Mouse (Mus musculus) embryonic fibroblast, embryonic 13.5 days (primary cell): Measurements from ENCODE around the gene Abcg4. TPM values are rescaled to one million over a fixed set of nuclear protein-coding genes. Genes with fewer than 3 reads are reported as not detected.
A peak's percentile ranks its signal among the peaks of the same experiment; 100 is the strongest.
"Not testable (repeated sequence)": the region's sequence is repeated elsewhere in the genome, so short reads cannot be mapped to it uniquely, and the experiment has no call there.

Source experiments
- H3K27ac ChIP-seq: 2 replicates; pipeline ENCODE4 v1.5.1; 2012; ENCODE audit warnings: low read length, control low read depth, inconsistent platforms; ENCODE audit not compliant: insufficient read depth
- H3K4me1 ChIP-seq: 2 replicates; pipeline ENCODE4 v1.6.1; 2011; ENCODE audit warnings: low read length; ENCODE audit not compliant: control insufficient read depth, insufficient read depth
- H3K4me3 ChIP-seq: 2 replicates; pipeline ENCODE4 v1.5.1; 2011; ENCODE audit warnings: mild to moderate bottlenecking, control low read depth, low read length; ENCODE audit not compliant: insufficient read depth
- CTCF ChIP-seq: IDR thresholded peaks from 2 replicates; pipeline ENCODE4 v1.5.1; 2011; ENCODE audit warnings: mild to moderate bottlenecking, control low read depth, low read length, moderate library complexity, borderline replicate concordance; ENCODE audit not compliant: insufficient read depth
- POLR2A ChIP-seq: IDR thresholded peaks from 2 replicates; pipeline ENCODE4 v1.6.1; 2011; ENCODE audit warnings: low read depth, mild to moderate bottlenecking, control low read depth, low read length, moderate library complexity
- polyA plus RNA-seq: library from polyadenylated mRNA; stranded (reverse); fragments of >200 nt; gene quantifications from 2 replicates; pipeline ENCODE4 v1.2.4, GENCODE M21; 2011; ENCODE audit warnings: low read depth; ENCODE audit not compliant: missing spikeins, insufficient read length

Abcg4 gene
- 1.0 and 1.6 TPM in 2 replicates for polyA plus RNA-seq

DNA sequence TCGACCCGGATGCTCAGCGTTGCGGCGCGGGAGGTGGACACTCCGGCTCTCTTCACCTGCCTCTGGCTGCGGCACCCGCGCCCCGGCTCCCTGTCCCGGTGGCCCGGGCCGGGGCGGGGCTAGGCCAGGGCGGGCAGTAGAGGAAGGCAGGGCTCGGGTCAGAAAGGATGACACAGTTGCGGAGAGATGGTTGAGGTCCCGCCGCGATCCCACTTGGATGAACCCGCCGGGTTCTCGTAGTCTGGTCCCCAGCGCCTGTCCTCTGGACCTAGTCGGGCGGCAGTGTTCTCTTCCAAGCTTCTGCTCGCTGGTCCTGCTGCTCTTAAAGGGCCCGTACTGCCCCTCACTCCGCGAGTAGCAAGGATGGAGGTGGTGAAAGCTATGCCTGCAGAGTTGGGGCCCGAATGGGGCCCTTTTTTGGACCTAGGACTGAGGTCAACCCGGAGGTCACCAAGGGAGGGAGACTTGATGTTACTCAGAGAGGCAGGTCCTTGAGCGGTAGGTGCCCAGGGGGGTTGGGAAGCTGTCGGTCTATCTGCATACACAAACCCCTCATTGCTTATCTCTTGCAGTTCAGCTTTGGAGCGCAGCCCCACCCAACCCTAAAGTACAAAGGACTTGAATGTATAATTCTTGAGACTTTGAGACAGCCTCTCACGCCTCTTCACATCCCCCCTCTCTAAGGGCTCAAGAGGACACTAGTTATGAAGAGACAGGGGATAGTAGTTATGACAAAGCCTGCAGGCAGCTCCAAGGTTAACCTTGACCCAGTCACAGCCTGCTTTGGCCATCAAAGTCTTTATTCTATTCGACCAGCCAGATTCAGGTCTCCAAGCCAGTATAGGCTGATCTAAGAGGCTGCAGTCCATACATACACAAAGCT is at the start of gene Abcg4:
TSS of gene Abcg4 (minus strand) at position 540 of the 883 bp plus-strand sequence.
- peak within 1 kb of the TSS; percentile 13 for H3K4me3 ChIP-seq
- no peaks in the 10 kb centered on the region for H3K4me1 ChIP-seq
- no peak within 1 kb of the TSS for H3K27ac ChIP-seq
- TF ChIP-seq POLR2A, result no peak
- TF ChIP-seq CTCF, result no peak

DNA sequence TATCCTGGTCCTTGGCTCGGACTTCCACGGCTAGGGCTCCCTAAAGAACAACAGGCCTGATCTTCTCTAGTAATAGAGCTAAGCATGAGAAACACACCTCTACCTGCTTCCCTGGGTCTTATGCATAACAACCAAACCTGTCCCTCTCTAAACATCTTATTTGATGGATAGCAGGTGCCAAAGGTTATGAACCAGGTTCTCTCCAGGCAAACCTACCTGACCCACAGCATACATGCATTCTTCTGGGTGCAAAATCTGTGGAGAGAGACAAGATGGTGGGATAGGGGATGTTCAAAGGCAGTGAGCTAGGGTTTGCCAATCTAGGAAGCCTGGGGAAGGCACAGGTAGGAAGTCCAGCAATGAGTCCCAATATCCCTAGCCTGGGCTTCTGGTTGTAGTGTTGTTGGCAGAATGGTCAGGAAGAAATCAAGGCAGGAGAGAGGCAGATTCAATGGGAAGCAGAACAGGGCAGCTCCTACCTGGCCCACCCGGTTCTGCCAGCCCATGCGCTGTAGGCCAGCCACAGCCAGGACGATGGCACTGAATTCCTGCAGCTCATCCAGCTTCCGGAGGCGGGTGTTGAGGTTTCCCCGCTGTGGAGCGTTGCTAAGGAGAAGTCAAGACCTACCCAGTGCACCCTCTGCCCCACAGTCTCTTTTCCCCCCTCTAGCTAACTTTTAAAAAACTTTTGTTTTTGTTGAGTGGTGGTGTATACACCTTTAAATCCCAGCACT is 49.2 kb upstream of the Abcg4 start:
- Histone ChIP-seq H3K27ac (no peak overlapping the region), H3K4me1 (peaks cover 4% of the 10 kb centered on the region), H3K4me3 (peak overlapping the region; percentile 50; the same call in 1 of the 2 replicates)
- TF ChIP-seq POLR2A (no peak; the same call in none of the 2 replicates), CTCF (no peak)

DNA sequence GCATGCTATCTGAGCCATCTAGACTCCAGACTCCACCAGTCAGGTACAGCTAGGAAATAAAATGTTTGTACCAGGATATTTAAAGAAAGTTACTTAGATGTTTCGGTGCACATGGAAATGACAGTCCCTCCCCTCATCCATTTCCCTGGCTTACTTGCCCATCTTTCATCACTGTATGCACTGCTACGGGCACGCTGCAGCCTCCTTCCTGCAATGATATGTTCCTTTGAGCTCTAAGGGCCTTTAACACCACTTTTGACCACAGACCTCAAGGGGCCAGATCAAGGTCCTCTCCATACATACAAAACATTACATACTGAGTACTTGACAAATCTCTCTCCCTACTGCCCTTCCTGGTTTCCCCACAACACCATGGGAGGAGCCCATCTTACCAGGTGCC is 48.5 kb upstream of the Abcg4 start:
- no peak for TF ChIP-seq CTCF
- TF ChIP-seq POLR2A, result no peak; the same call in 1 of the 2 replicates
- Histone ChIP-seq H3K4me1 (no peaks in the 10 kb centered on the region; the same call in 1 of the 2 replicates), H3K4me3 (peak overlapping the region; percentile 50), H3K27ac (no peak overlapping the region)

DNA sequence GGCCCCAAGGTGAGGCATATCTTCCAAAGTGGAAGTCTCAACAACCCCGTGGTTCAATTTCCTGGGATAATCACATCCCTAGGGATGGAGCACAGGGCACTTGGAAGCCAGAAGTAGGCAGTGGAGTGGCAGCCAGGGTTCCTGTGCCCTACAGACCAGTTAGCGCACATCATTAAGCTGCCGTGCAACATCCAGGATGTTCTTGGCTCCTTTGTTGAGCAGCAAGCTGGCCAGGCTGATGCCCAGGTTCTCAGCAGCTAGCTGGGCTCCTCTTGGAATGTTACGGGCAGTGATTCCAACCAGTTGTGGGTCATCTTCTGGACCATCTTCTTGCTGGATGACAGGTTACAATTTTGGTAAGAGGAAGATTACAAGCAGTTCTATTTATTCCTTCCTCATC is 48.1 kb upstream of the Abcg4 start:
- H3K4me1 ChIP-seq, H3K27ac ChIP-seq: not testable (repeated sequence)
- peak overlapping the region; percentile 50 for H3K4me3 ChIP-seq
- peak; percentile 18; the same call in 1 of the 2 replicates for TF ChIP-seq POLR2A

DNA sequence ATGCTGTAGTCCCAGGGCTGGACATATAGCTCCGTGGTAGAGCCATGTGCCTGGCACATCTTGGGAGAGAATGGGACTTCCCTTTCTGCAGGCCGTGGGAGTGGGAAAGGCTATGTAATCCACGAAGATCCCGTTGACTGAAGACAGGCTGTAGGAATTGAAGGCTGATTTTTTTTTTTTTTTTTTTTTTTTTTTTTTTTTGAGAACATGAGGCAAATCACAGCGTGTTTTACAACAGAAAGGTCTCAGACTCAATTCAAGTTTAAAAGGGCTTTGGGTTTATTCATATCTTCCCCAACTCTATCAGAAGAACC is 47.6 kb upstream of the Abcg4 start:
- TF ChIP-seq CTCF, result no peak
- TF ChIP-seq POLR2A, result no peak
- Histone ChIP-seq H3K4me3 (peak overlapping the region; percentile 69), H3K27ac (peak overlapping the region; percentile 41), H3K4me1 (no peaks in the 10 kb centered on the region; the same call in 1 of the 2 replicates)

DNA sequence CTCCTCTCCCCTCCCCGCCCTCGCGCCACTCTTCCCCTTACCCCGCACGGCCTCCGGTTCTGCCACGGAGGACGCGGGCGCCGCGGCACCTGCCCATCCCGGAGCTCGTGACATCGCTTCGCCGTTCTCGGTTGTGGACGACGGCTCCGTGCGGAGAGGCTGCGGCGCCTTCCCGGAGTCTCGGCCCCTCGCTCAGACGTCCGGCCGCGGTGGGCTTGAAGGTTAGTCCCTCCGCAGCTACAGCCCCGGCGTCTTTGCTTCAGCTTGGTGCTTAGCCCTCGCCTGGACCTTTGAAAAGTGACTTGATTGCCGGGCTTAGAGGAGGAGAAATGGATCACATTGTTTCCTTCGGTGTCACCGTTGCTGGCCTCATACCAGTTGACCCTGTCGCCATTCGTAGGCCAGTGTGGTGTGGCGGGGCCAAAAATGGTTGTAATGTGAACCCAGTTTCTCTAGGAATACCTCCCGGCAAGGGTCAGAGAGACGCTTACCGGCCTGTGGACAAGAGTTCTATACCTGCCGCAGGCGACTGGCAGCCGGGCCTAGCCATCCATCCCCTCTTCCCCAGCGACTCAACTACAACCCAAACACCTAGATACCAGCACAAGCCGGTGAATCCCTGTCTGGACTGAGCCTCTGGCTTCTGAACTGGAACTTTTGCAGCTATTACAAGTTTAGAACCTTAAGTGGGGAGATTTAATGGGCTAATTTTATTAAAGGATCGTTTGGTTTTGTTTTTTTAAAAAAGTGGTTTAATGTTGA is 47.1 kb upstream of the Abcg4 start:
- no peaks in the 10 kb centered on the region; the same call in 1 of the 2 replicates for H3K4me1 ChIP-seq

DNA sequence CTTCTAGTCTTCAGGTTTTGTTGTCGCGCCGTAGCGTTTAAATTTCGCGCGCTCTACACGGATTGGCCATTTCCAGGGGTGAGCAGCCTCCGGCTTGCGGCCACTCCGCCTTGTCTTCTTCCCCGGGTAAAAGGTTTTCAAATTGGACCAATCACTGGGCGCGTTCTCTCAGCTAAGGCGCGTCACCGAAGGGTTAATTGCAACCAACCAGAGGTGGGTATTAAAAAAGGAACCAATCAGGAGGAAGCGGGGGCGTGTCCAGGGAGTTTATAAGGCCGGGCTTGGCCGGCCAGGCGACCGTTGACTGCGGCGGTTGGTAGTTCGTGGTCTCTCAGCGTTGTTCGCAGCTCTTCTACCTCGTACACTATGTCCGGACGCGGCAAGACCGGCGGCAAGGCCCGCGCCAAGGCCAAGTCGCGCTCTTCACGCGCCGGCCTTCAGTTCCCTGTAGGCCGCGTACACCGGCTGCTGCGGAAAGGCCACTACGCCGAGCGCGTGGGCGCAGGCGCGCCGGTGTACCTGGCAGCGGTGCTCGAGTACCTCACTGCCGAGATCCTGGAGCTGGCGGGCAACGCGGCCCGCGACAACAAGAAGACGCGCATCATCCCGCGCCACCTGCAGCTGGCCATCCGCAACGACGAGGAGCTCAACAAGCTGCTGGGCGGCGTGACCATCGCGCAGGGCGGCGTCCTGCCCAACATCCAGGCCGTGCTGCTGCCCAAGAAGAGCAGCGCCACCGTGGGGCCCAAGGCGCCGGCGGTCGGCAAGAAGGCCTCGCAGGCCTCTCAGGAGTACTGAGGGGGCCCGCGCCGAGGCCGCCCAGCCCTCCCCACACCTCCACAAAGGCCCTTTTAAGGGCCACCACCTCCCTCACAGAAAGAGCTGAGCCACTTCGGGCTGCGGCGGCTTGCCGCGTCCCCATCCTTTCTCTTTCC is 46.2 kb upstream of the Abcg4 start, which contains the start of gene H2afx:
TSS of gene H2afx (plus strand) at position 299 of the 935 bp plus-strand sequence.
- Histone ChIP-seq H3K4me3 (peak within 1 kb of the TSS; percentile 69), H3K4me1 (no peaks in the 10 kb centered on the region; the same call in 1 of the 2 replicates), H3K27ac (peak within 1 kb of the TSS; percentile 41)
- TF ChIP-seq CTCF, result peak; percentile 40; the same call in 1 of the 2 replicates
- peak; percentile 100 for TF ChIP-seq POLR2A

More for the DNA sequence above, 47.1 kb upstream of the Abcg4 start:
- Histone ChIP-seq H3K27ac (peak overlapping the region; percentile 41), H3K4me3 (peak overlapping the region; percentile 69)
- peak; percentile 40; the same call in 1 of the 2 replicates for TF ChIP-seq POLR2A
- TF ChIP-seq CTCF, result no peak

DNA sequence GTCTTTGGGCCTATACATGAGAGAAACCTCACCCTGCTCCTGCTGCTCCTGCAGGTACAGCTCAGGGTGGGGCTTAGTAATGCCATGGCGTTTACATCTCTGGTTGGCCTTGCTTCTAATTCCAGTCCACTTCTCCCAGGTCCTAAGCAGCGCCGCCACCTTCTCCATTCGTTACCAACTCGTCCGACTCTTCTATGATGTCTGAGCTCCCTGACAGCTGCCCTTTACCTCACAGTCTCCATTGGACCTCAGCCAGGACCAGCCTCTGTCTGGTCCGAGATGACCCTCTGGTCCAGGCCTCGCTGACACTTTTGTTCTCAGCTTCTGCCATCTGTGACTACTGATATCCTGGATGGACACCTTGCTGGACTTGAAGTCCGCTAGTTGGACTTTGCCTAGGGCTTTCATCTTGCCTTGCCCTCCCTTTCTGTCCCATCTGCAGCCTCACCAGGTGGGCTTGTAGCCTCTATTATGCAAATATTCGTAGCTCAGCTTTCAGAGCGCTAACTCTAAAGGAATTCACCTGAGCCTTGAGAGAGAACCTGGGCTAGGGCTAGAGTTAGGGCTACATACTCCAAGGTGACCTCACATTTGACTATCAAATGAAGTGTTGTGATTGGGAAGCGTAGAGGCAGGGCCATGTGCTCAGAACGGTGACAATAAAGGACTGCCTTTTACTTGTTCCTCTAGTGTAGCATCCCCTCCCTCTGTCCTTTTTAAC is 44.7 kb upstream of the Abcg4 start:
- Histone ChIP-seq H3K27ac (no peak overlapping the region), H3K4me1 (no peaks in the 10 kb centered on the region; the same call in 1 of the 2 replicates), H3K4me3 (no peak overlapping the region)
- TF ChIP-seq CTCF (no peak), POLR2A (no peak)
